Mouse (Mus musculus) liver, postnatal 0 days (tissue): ENCODE measurements around the gene Twf1.

ENCODE experiments used
- CTCF ChIP-seq: sonication (generic); IDR thresholded peaks from 2 replicates; pipeline ENCODE4 v1.5.1; 2016; ENCODE audit warnings: antibody characterized with exemption, low read depth
- EP300 ChIP-seq: IDR thresholded peaks from 2 replicates; pipeline ENCODE4 v1.6.1; 2016; ENCODE audit warnings: antibody characterized with exemption, low read depth, mild to moderate bottlenecking

DNA sequence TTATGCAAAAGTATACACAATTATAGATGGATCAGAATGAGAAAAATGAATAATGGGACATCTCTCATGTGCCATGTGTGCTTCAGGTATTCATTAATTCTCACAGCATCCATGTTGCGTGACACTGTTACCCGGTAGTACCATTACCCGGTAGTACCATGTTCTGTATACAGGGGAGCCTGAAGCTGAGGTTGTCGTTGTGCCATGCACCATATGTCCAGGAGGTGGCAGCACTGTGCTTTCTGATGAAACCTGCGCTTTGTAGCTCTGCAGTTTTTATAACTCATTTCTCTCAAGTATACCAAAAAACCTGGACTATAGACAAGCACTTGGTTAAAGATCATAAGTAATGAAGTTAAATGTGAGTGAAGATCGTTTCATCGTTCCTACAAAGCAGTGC, 32.2 kb downstream of the Twf1 start:
- TF ChIP-seq CTCF: peak; percentile 95
- no peak for TF ChIP-seq EP300
